Mouse (Mus musculus) small intestine, adult 2 months (tissue): ENCODE measurements at regions not wholly inside any gene's neighbourhood (a gene's known extent, or its start where the extent isn't known, plus 50 kb on each side); places are given as distances from the start of the nearest gene placed in this dataset.

Source experiments
- H3K27ac ChIP-seq: fragments of 200-500 bp; 2 replicates; pipeline ENCODE4 v1.5.1; 2012; ENCODE audit warnings: low read depth, low read length, control low read depth, inconsistent platforms; ENCODE audit not compliant: insufficient read depth
- H3K27me3 ChIP-seq: fragments of 200-500 bp; 2 replicates; pipeline ENCODE4 v1.6.1; 2012; ENCODE audit warnings: mild to moderate bottlenecking, moderate library complexity, low read length, inconsistent platforms; ENCODE audit not compliant: control insufficient read depth, insufficient read depth
- H3K36me3 ChIP-seq: fragments of 200-500 bp; 2 replicates; pipeline ENCODE4 v1.6.1; 2012; ENCODE audit warnings: mild to moderate bottlenecking, low read length, control low read depth, inconsistent platforms; ENCODE audit not compliant: control insufficient read depth, insufficient read depth
- H3K4me1 ChIP-seq: fragments of 200-500 bp; 2 replicates; pipeline ENCODE4 v1.6.1; 2012; ENCODE audit warnings: low read length, inconsistent platforms, mixed read lengths; ENCODE audit not compliant: control insufficient read depth, insufficient read depth, insufficient read length
- H3K4me3 ChIP-seq: fragments of 200-500 bp; 2 replicates; pipeline ENCODE4 v1.5.1; 2012; ENCODE audit warnings: low read depth, mild to moderate bottlenecking, control low read depth, inconsistent platforms, low read length, moderate library complexity
- CTCF ChIP-seq: fragments of 200-500 bp; IDR thresholded peaks from 2 replicates; pipeline ENCODE4 v1.5.1; 2012; ENCODE audit warnings: low read depth, mild to moderate bottlenecking, control low read depth, inconsistent platforms, low read length, moderate library complexity, mixed read lengths; ENCODE audit not compliant: insufficient replicate concordance, insufficient read length; ENCODE audit errors: extremely low read depth
- POLR2A ChIP-seq: fragments of 200-500 bp; IDR thresholded peaks from 2 replicates; pipeline ENCODE4 v1.6.1; 2012; ENCODE audit warnings: low read depth, mild to moderate bottlenecking, control low read depth, inconsistent platforms, low read length, moderate library complexity
- WGBS: fragments of 180-500 bp; shearing (Covaris S2); methylation state at CpG from one replicate; pipeline ENCODE4 v1.1.7; 2018; 5-methylcytosine and 5-hydroxymethylcytosine counted together

GRCm38 (mm10) chr4:56070664-56071334 is 538.5 kb upstream of the Klf4 start:
- Histone ChIP-seq H3K36me3 (no peaks in the 10 kb centered on the region), H3K4me3 (no peak overlapping the region), H3K4me1 (no peaks in the 10 kb centered on the region), H3K27me3 (no peaks in the 10 kb centered on the region), H3K27ac (0 out of 2 replicates have a peak overlapping the region, but pooled peaks have one; percentile 10)
- TF ChIP-seq POLR2A (no peak), CTCF (no peak)
- WGBS = 64% methylated on average over 6 of the region's 6 CpGs

- no peaks in the 10 kb centered on the region for H3K27me3 ChIP-seq
- H3K4me3 ChIP-seq = no peak overlapping the region
- TF ChIP-seq POLR2A = no peak
- no peak for TF ChIP-seq CTCF
- H3K36me3 ChIP-seq = no peaks in the 10 kb centered on the region
- H3K27ac ChIP-seq = no peak overlapping the region
- 59% methylated on average over 4 of the region's 4 CpGs for WGBS
- no peaks in the 10 kb centered on the region for H3K4me1 ChIP-seq
Observed at GRCm38 (mm10) chr4:56068859-56069258, 536.6 kb upstream of the Klf4 start.

- H3K27me3 ChIP-seq = no peaks in the 10 kb centered on the region
- 93% methylated on average over 4 of the region's 4 CpGs for WGBS
- H3K4me1 ChIP-seq = no peaks in the 10 kb centered on the region
- H3K4me3 ChIP-seq = no peak overlapping the region
- no peaks in the 10 kb centered on the region for H3K36me3 ChIP-seq
- no peak overlapping the region for H3K27ac ChIP-seq
- no peak for TF ChIP-seq CTCF
- TF ChIP-seq POLR2A = no peak
Observed at GRCm38 (mm10) chr4:56064657-56065056, 532.4 kb upstream of the Klf4 start.

- 48% methylated on average over 6 of the region's 6 CpGs for WGBS
- Histone ChIP-seq H3K4me1 (no peaks in the 10 kb centered on the region), H3K4me3 (no peak overlapping the region), H3K27me3 (no peaks in the 10 kb centered on the region), H3K27ac (no peak overlapping the region), H3K36me3 (no peaks in the 10 kb centered on the region)
- no peak for TF ChIP-seq CTCF
Observed at GRCm38 (mm10) chr4:56051792-56052380, 519.6 kb upstream of the Klf4 start.

GRCm38 (mm10) chr4:56039327-56039726 is 507.1 kb upstream of the Klf4 start:
- Histone ChIP-seq H3K4me3 (no peak overlapping the region), H3K27me3 (no peaks in the 10 kb centered on the region), H3K4me1 (no peaks in the 10 kb centered on the region), H3K27ac (no peak overlapping the region), H3K36me3 (no peaks in the 10 kb centered on the region)
- 89% methylated on average over 4 of the region's 4 CpGs for WGBS
- no peak for TF ChIP-seq CTCF
- no peak for TF ChIP-seq POLR2A

GRCm38 (mm10) chr4:56036334-56036733 is 504.1 kb upstream of the Klf4 start:
- Histone ChIP-seq H3K4me3 (no peak overlapping the region), H3K36me3 (no peaks in the 10 kb centered on the region), H3K4me1 (no peaks in the 10 kb centered on the region), H3K27me3 (no peaks in the 10 kb centered on the region), H3K27ac (no peak overlapping the region)
- WGBS = 62% methylated on average over 6 of the region's 6 CpGs
- TF ChIP-seq POLR2A = no peak
- TF ChIP-seq CTCF = no peak

GRCm38 (mm10) chr4:56035543-56035942 is 503.3 kb upstream of the Klf4 start:
- no peaks in the 10 kb centered on the region for H3K36me3 ChIP-seq
- WGBS = 49% methylated on average over 5 of the region's 5 CpGs

More at GRCm38 (mm10) chr4:56035543-56035942, 503.3 kb upstream of the Klf4 start:
- Histone ChIP-seq H3K27me3 (no peaks in the 10 kb centered on the region), H3K4me1 (no peaks in the 10 kb centered on the region), H3K4me3 (no peak overlapping the region), H3K27ac (no peak overlapping the region)
- no peak for TF ChIP-seq POLR2A
- no peak for TF ChIP-seq CTCF
